Mouse (Mus musculus) heart, postnatal 4 days (tissue): ENCODE measurements around the gene Myl12a. TPM values are rescaled to one million over a fixed set of nuclear protein-coding genes. Genes with fewer than 3 reads are reported as not detected.

Source experiments
- DNase-seq: peaks from one replicate; pipeline ENCODE4 v3.0.0; 2021
- total RNA-seq, 2 experiments: library from RNA; stranded (reverse); gene quantifications; 2 replicates each; pipeline ENCODE4 v1.2.3; 2021

The Myl12a gene
- 100 to 1,000 TPM; 733 to 785 TPM for total RNA-seq

DNA sequence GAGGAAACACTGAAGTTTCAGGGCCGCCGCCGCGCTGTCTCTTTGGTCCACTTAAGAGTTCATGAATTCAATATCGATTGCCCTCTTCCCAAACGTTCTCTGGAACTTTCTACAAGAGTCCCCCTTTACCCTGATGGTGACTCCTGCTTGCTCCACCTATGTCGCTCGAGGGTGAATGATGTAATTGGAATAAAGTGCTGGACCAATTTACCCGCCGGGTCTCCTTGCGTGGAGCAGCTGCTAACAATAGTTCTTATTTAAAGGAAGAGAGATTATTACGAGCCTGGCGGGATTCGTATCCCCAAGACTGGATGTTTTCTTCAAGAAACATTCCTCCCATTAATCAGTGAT is at the start of gene Myl12a:
Gene Myl12a, minus strand, starts transcription at position 135 of the 351 bp plus-strand sequence.
- no peak for DNase-seq

DNA sequence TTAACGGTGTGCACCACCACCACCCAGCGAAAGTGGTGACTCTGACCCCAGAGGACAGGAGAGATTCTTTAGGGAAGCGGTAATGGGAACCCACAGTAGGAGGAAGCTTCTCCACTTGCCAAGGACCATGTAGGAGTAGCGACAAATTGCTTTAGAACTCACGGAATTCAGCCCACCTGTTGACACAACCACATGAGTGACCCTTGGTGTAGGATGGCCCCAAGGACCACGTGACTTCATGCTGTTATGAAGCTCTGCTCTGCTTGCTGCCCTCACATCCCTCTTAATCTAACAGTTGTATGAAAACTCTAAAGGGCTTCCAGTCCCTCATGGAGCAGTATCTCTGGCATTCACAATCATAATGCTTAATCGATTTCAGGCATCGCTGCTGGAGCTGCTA is 46.6 kb upstream of the Myl12a start:
- DNase-seq, result no peak

DNA sequence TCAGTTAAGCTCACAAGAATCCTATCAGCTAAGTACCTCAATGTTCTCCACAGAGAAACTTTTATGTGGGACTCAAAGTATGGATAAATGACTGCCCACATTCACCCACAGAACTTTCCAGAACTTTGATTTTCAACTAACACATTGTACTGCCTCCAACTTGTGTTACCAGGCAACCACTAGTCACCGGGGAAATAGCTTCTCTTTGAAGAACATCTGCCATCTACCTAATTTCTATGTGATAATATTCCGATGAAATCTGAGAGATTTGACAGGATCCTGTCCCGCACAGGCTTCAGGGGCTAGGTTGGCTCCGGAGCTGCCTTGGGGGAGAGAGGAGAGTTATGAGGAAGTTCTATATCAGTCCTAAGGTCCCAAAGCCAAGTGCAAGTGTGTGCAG is 44.2 kb upstream of the Myl12a start:
- peak; percentile 2 for DNase-seq

DNA sequence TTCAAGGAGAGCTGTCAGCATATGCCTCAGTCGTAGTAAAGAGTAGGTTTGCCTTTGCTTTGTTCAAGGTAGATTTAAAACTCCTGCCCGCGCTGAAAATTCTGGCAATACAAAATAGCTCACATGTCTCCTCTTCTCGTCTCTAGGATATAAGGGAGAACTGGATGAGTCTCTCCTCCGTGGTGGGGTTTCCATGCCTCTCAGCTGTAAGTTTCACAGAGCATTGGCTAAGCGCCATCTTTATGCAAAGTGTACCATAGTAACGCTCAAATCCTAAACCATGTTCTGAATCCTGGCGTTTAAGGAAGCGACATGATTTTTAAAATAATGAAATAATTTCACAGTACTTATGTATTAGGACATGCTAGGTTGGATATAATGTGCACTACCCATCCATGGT is 42.9 kb upstream of the Myl12a start:
- DNase-seq, result peak; percentile 2

GRCm38 (mm10) chr17:71042645-71043044 is 40.0 kb upstream of the Myl12a start:
- DNase-seq, result peak; percentile 2

DNA sequence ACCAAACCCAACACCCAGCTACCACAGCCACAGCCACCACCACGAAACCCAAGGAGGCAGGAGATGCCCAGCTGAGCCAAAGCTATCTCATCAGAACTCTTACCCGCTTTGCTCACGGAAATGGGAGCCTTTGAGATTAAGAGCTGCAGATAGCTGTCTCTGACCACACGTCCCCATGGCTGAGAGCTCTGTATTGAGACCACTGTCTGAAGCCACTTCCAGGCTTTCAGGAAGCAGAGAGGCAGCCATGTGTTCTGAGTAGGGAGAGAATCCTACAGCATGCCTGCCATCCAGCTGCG is 37.9 kb upstream of the Myl12a start:
- DNase-seq, result no peak

- peak; percentile 45 for DNase-seq
Measured at GRCm38 (mm10) chr17:71039851-71040581, 37.3 kb upstream of the Myl12a start.

- peak; percentile 57 for DNase-seq
Measured at GRCm38 (mm10) chr17:71038812-71039211, 36.1 kb upstream of the Myl12a start.

DNA sequence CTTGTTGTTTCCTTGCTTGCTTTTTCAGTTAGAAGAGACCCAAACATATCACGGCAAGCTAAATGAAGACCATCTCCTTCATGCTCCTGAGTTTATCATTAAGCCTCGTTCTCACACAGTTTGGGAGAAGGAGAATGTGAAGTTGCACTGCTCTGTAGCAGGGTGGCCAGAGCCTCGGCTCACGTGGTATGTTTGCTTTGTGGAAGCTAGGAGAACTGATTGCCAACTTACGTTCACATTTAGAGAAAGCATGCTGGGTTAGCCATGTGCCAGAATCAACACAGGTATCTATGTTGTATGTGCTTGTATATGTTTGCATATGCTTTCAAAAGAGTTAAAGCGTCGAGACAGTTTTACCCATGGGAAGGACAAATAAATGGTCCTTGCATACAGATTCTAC is 34.5 kb upstream of the Myl12a start:
- DNase-seq, result no peak

- DNase-seq, result peak; percentile 3
Measured at GRCm38 (mm10) chr17:71034472-71034871, 31.8 kb upstream of the Myl12a start.

DNA sequence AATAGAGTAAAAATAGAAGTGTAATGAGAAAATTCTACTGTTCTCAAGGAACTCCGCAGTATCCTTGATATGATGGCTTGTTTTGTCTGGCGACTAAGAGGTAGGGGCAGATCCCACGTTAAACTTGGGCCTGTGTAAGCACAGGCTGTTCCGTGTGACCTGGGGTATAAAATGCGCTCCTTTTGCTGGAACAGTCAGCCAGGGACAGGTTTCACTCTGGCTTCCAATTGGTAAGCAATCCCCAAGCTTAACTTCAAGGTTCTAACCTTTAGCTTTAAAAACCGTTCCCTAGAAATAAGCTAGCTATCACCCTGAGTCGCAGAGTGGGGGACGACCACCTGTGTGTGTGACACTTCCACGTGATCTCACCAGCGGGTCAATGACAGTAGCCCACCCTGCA is 30.0 kb upstream of the Myl12a start:
- DNase-seq, result no peak

DNA sequence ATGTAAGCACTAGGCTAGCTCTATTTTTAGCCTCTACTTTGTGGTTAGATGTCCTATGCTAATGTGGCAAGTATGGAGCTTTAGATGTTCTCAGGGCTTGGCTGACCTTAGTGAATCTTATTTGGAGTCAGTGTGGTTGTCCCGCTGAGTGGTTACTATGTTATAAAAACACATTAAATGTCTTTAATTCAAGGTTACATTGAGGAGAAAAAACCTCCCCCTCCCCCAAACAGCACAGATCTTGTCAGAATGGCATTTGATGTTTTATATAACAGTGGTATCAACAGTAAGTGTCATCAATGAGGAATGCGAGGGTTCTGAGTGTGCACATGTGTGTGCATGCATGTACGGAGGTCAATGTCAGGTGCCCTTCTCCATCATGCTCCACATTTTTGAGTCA is 24.5 kb upstream of the Myl12a start:
- DNase-seq, result no peak

DNA sequence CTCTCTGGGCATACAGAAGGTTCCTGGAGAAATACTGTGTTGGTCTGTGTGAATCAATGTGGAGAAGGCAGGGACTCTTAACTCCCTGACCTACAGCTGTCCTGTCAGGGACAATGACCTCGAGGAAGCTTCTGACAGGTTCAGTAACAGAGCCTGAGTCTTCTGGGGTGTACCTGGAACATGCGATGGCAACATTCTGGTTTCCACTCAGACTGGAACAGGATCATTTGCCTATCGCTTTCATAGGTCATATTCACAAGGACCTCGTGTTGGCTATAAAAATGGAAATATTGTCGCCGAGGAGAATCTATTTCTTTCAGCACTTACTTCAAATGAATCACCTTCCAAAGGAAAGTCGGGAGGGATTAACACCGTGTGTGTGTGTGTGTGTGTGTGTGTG is 23.2 kb upstream of the Myl12a start:
- DNase-seq, result no peak

DNA sequence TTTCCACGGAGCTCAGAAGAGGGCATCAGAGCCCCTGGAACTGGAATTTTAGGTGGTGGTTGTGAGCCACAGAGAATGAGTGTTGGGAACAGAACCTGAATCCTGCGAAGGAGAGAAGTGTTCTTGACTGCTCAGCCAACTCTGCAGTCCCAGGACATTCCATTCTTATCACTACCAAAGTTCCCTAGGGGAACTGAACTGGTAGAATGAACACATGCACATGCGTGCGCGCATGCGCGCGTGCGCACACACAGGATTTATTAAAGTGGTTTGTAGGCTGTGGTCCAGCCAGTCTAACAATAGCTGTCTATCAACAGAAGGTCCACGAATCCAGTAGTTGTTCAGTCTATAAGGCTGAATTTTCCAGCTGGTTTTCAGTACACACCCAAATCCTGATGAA is 21.4 kb upstream of the Myl12a start:
- DNase-seq, result peak; percentile 66

DNA sequence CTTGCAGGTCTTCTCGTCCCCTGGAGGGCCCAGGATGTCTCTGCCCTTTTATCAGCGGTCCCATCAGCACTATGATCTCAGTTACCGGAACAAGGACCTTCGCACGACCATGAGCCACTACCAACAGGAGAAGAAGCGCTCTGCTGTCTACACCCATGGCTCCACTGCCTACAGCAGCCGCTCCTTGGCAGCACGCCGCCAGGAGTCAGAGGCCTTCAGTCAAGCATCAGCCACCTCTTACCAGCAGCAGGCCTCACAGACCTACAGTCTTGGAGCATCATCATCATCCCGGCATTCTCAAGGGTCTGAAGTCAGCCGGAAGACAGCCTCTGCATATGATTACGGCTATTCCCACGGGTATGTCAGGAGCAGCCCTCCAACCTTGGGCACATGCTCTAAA is 20.2 kb upstream of the Myl12a start:
- no peak for DNase-seq

DNA sequence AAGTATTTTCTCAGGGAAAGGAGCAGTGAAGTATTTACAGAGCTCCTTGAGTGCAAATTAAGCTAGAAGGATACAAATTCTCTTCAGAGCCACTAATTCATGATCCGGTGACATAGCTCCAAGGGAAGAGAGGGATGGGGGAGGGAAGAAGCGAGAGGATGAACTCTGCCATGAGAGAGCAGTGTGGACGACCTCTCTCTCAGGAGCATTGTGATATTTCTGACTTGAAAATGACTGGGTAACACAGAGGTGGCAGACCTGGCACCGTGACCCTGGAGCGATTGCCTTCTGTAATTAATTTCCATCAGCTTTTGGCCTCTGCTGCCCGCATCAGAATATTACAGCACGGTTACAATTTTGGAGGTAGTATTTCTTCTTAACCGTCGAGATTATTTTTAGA is 17.2 kb upstream of the Myl12a start:
- no peak for DNase-seq

DNA sequence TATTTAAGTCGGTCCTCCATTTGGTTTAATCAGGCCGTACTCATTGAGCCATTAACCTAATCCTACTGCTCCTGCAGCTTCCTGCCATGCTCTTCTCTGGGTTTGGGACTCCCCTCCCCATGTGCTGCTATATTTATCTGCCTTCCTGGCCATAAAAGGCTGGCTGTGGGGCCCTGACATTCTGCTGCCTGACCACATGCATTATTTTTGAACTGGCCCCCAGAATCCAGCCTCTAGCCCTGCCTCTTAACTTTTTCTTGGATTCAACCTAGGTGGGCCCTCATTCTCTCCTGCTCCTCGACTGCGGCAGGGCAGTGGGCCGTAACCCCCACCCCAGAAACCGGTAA is 16.6 kb upstream of the Myl12a start:
- DNase-seq, result peak; percentile 67

- DNase-seq, result no peak
Measured at GRCm38 (mm10) chr17:71018616-71019308, 16.1 kb upstream of the Myl12a start.

DNA sequence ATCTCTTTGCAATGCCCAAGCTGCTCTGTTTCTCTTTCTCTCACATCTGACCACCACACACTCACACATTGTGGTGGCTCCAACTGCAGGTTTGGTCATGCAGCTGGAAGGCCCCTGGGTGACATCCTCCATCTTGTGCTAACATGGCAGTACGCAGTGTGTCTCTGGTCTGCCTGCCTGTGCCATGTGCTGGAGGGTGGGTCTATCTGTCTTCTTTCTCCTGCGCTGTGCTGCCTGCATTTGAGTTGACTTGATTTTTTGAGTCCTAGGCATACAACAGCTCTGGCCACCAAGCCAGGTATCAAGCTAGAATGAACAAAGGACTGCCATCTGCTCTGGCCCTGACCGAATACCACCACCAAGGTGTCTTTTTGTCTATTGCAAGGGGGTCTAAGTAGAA is 15.5 kb upstream of the Myl12a start:
- DNase-seq, result no peak

- no peak for DNase-seq
Measured at GRCm38 (mm10) chr17:71017457-71017998, 14.8 kb upstream of the Myl12a start.

DNA sequence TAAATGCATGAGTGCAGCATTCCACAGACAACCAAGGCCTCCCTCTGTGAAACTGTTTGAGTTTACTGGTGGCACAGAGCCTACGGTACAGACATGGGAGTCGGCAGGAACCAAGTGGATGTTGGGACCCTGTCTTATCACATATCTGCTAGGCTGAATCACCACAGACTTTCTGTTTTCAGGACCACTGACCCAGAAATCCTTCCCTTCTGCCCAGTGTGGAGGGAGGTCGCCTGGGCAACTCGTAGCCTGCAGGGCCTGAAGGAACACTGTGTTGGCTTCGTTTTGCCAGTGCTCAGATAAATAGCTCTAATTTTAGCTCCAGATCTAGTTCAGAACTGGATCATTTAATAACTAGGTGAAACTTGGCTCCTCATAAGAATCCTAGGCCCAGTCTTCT is 12.2 kb upstream of the Myl12a start:
- no peak for DNase-seq

DNA sequence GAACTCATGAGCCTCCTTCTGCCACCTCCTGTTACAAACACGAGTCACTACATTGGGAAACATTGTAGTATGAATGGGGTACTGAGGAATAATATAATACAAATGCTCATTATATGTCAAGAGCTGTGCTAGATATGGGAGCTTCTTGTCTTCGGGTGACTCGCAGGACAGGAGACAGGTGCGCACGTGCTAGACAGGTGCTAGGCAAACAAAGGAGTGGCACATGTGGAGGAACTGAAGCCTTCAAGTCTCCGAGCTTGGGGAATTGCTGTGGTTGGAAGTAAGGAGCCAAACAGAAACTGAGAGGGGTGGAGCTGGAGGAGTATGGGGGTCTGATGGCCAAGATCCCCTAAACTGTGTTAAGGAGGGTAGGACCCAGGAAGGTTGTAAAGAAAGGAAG is 10.4 kb upstream of the Myl12a start:
- no peak for DNase-seq

- no peak for DNase-seq
Measured at GRCm38 (mm10) chr17:71011931-71012662, 9.4 kb upstream of the Myl12a start.
